Mouse (Mus musculus) liver, adult 2 months (tissue): ENCODE data around the gene Ckmt2. TPM values are rescaled to one million over a fixed set of nuclear protein-coding genes. Genes with fewer than 3 reads are reported as not detected.

ENCODE experiments used
- DNase-seq: peaks from one replicate; pipeline ENCODE4 v3.0.0-alpha.2; 2011; ENCODE audit warnings: low read depth, low spot score; ENCODE audit errors: extremely low read depth
- H3K27ac ChIP-seq: fragments of 200-500 bp; replicated peaks from 2 replicates; pipeline ENCODE4 v1.5.1; 2012; ENCODE audit warnings: low read depth, mild to moderate bottlenecking, control low read depth, inconsistent platforms, low read length; ENCODE audit not compliant: insufficient read depth
- H3K27me3 ChIP-seq: fragments of 200-500 bp; 2 replicates; pipeline ENCODE4 v1.6.1; 2012; ENCODE audit warnings: mild to moderate bottlenecking, moderate library complexity, low read length, inconsistent platforms; ENCODE audit not compliant: control insufficient read depth, insufficient read depth
- H3K36me3 ChIP-seq: fragments of 200-500 bp; 2 replicates; pipeline ENCODE4 v1.6.1; 2012; ENCODE audit warnings: low read length, inconsistent platforms; ENCODE audit not compliant: control insufficient read depth, insufficient read depth
- H3K4me1 ChIP-seq: fragments of 200-500 bp; 2 replicates; pipeline ENCODE4 v1.6.1; 2011; ENCODE audit warnings: low read length; ENCODE audit not compliant: control insufficient read depth, insufficient read depth
- H3K4me3 ChIP-seq: fragments of 200-500 bp; 2 replicates; pipeline ENCODE4 v1.5.1; 2011; ENCODE audit warnings: low read depth, mild to moderate bottlenecking, control low read depth, low read length, moderate library complexity; ENCODE audit not compliant: insufficient read depth
- H3K79me2 ChIP-seq: fragments of 200-500 bp; 2 replicates; pipeline ENCODE4 v1.6.1; 2012; ENCODE audit warnings: inconsistent platforms, mild to moderate bottlenecking, low read length, moderate library complexity; ENCODE audit not compliant: control insufficient read depth, insufficient read depth
- H3K9ac ChIP-seq: fragments of 200-500 bp; 2 replicates; pipeline ENCODE4 v1.6.1; 2012; ENCODE audit warnings: low read depth, mild to moderate bottlenecking, control low read depth, inconsistent platforms, low read length
- CTCF ChIP-seq: fragments of 200-500 bp; IDR thresholded peaks from 2 replicates; pipeline ENCODE4 v1.5.1; 2011; ENCODE audit warnings: low read depth, low read length, control low read depth
- POLR2A ChIP-seq: fragments of 200-500 bp; IDR thresholded peaks from 2 replicates; pipeline ENCODE4 v1.6.1; 2011; ENCODE audit warnings: low read length, control low read depth; ENCODE audit not compliant: insufficient read depth; ENCODE audit errors: extremely low read depth
- WGBS: fragments of 180-500 bp; shearing (Covaris S2); methylation state at CpG from one replicate; pipeline ENCODE4 v1.1.7; 2018; 5-methylcytosine and 5-hydroxymethylcytosine counted together
- polyA plus RNA-seq: library from polyadenylated mRNA; depleted of rRNA; stranded (reverse); fragments of >200 nt; gene quantifications from 2 replicates; pipeline ENCODE4 v1.2.3, GENCODE M21; 2012
- total RNA-seq: library from RNA; depleted of rRNA; stranded (reverse); fragments of >200 nt; gene quantifications from 2 replicates; pipeline ENCODE4 v1.2.3, GENCODE M21; 2014

The Ckmt2 gene
- total and polyA plus RNA-seq, 2 experiments: 3.4 TPM; not detected in 1

DNA sequence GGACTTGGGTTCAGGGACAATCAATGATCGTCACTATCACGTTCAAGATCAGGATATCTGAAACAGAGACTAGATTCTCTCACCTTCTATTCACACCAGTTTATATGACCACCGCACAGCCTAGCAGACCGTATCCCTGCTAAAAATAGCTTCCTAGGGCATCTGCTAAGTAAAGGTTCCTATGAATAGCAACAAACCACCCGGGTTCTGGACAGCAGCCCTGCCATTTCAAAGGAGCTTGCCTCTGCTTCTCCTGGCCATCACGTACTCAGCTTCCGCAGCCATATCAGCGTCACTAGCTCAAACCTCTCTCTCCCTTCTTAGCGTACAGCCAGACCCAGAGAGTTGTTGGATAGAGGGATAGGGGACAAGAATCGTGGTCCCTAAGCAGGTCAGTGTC is 665 bp upstream of the Ckmt2 start:
- Histone ChIP-seq H3K4me3 (no peak overlapping the region), H3K79me2 (no peaks in the 10 kb centered on the region), H3K27ac (no peak overlapping the region), H3K36me3 (no peaks in the 10 kb centered on the region), H3K27me3 (no peaks in the 10 kb centered on the region), H3K9ac (no peak overlapping the region), H3K4me1 (no peaks in the 10 kb centered on the region)
- TF ChIP-seq CTCF (no peak), POLR2A (no peak)
- no peak for DNase-seq
- WGBS: 84% methylated on average over 10 of the region's 10 CpGs

DNA sequence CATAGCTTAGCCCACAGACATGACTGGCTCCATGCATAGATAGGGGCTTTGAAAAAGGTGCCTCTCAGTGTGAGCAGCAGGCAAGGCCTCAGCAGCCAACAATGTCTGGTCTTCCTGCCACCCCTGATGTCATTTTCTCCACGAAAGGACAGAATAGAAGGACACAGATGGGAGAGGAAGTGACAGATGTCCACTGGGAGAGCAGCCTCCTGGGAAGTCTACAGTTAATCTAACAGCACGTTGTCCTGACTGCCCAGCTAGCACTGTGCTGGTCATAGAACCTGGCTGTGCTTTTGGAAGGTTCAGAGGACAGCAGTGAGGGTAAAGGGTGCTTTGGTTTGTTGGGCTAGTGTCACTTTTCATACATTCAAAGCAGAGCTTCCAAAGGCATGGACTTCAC is 1.1 kb downstream of the Ckmt2 start:
- WGBS: 24% methylated on average over 2 of the region's 2 CpGs
- TF ChIP-seq POLR2A (no peak), CTCF (no peak)
- no peak overlapping the region for H3K9ac ChIP-seq

DNA sequence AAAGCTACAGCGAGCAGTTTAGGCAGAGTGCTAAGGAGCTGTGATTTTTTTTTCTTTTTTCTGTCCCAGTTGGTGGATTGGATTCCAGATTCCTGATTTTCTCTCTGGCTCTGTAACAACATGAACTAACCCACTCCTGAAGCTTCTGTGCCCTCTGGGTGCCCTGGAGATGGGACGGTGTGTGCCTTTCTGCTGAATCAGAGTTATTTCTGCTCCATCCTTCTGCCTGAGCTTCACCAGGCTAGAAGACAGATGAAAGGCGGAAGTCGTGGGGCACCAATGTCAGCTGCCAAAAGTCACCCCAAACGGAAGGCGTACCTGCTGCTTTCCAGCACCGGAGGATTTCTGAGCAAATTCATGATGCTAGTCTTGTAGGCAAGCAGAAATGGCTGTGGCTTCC is 2.1 kb downstream of the Ckmt2 start:
- no peak overlapping the region for H3K27ac ChIP-seq
- H3K79me2 ChIP-seq: no peaks in the 10 kb centered on the region
- 85% methylated on average over 7 of the region's 7 CpGs for WGBS
- DNase-seq: no peak
- H3K27me3 ChIP-seq: no peaks in the 10 kb centered on the region
- no peak overlapping the region for H3K9ac ChIP-seq
- no peak for TF ChIP-seq POLR2A
- TF ChIP-seq CTCF: no peak
- no peak overlapping the region for H3K4me3 ChIP-seq
- no peaks in the 10 kb centered on the region for H3K36me3 ChIP-seq
- H3K4me1 ChIP-seq: no peaks in the 10 kb centered on the region

More for the DNA sequence above, 1.1 kb downstream of the Ckmt2 start:
- Histone ChIP-seq H3K4me3 (no peak overlapping the region), H3K27me3 (no peaks in the 10 kb centered on the region), H3K36me3 (no peaks in the 10 kb centered on the region), H3K27ac (no peak overlapping the region), H3K79me2 (no peaks in the 10 kb centered on the region), H3K4me1 (no peaks in the 10 kb centered on the region)
- no peak for DNase-seq

DNA sequence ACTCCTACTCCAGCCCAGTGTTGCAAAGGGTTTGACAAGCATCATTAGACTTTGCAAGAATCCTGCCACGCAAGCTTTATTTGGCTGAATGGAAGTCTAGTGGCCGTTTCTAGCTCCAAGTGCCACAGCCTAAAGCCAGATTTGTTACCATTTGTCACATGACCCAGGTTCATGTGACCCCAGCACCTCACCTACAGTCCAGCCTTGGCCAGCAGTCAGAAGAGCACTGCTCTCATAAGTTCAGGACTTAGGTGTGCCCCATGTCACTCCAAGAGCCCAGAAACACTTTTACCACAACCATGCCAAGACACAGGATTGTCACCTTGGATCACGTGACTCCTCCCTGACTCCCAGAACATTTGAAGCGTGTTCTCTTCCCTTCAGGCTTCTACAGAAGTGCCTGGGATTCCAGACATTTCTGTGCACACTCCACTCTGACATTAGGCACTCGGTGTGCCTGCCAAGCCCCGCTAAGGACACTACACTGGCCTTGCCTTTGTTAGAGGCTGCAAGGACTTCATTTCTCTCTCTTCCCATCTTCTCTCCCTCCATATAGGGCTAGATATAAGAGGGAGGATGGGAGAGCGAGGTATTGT is 2.9 kb downstream of the Ckmt2 start:
- H3K27ac ChIP-seq: no peak overlapping the region
- H3K36me3 ChIP-seq: no peaks in the 10 kb centered on the region
- 72% methylated on average over 7 of the region's 7 CpGs for WGBS
- H3K9ac ChIP-seq: no peak overlapping the region
- H3K79me2 ChIP-seq: no peaks in the 10 kb centered on the region
- H3K4me3 ChIP-seq: no peak overlapping the region
- no peak for DNase-seq
- H3K27me3 ChIP-seq: no peaks in the 10 kb centered on the region
- H3K4me1 ChIP-seq: no peaks in the 10 kb centered on the region
- TF ChIP-seq CTCF (no peak), POLR2A (no peak)

DNA sequence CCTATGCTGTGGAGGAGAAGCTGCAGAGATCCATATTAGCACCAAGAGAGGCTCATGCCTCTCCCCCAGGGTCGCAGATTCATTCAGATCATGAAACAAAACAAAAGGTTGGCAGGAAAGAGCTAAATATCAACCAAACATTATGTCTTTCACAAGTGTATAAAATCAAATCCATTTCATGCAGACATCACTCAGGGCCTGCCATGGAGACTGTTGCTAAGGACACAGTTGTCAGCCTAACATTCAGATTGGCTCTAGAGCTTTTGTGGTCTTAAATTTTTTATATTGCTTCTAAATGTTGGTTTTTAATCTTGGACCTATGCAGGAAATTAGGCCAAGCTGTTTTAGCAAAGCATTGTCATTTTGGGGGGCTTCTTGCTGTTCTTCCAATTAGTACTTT is 8.1 kb downstream of the Ckmt2 start:
- DNase-seq: no peak
- no peak overlapping the region for H3K27ac ChIP-seq
- no peak overlapping the region for H3K4me3 ChIP-seq
- no peak overlapping the region for H3K9ac ChIP-seq
- H3K36me3 ChIP-seq: no peaks in the 10 kb centered on the region
- no peaks in the 10 kb centered on the region for H3K27me3 ChIP-seq
- TF ChIP-seq CTCF (no peak), POLR2A (no peak)
- WGBS: 90% methylated on average over 1 of the region's 1 CpGs
- no peaks in the 10 kb centered on the region for H3K79me2 ChIP-seq
- H3K4me1 ChIP-seq: no peaks in the 10 kb centered on the region

DNA sequence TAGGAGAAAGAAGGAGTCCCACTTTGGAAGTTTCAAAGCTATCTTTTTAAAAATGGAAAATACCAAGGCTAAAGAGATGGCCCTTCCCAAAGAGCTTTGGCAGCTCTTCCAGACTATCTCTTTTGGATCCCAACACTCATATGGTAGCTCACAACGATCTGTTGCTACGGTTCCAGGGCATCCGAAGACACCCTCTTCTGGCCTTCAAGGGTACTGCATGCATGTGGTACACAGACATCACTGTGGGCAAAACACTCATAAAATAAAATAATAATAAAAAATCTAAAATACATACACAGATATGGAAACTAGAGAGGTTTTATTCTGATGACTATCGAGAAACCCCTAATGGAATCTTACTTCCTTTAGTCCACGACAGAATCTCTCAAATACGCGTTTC is 17.9 kb downstream of the Ckmt2 start:
- H3K36me3 ChIP-seq: no peaks in the 10 kb centered on the region
- no peak overlapping the region for H3K27ac ChIP-seq
- H3K27me3 ChIP-seq: 0 out of 2 replicates have a peak, but pooled peaks cover 3% of the 10 kb centered on the region
- DNase-seq: no peak
- H3K79me2 ChIP-seq: no peaks in the 10 kb centered on the region
- no peak overlapping the region for H3K9ac ChIP-seq
- no peak overlapping the region for H3K4me3 ChIP-seq
- WGBS: 77% methylated on average over 7 of the region's 7 CpGs
- TF ChIP-seq CTCF (peak; percentile 47; the same call in 1 of the 2 replicates), POLR2A (no peak)
- H3K4me1 ChIP-seq: no peaks in the 10 kb centered on the region
